Mouse (Mus musculus) limb, embryonic 13.5 days (tissue): ENCODE measurements around the gene Nfib. TPM values are rescaled to one million over a fixed set of nuclear protein-coding genes. Genes with fewer than 3 reads are reported as not detected.

Experiments used
- ATAC-seq: fragments of 200-750 bp; cut with Nextera tagmentation; 2 replicates; pipeline ENCODE4 v1.8.0; 2017; ENCODE audit warnings: low read depth, moderate number of reproducible peaks, moderate TSS enrichment; ENCODE audit not compliant: low FRiP score
- H3K27ac ChIP-seq: fragments of 300-500 bp; sonication (generic); 2 replicates; pipeline ENCODE4 v1.5.1; 2015; ENCODE audit warnings: inconsistent platforms, mild to moderate bottlenecking, moderate library complexity
- H3K27me3 ChIP-seq: fragments of 300-500 bp; sonication (generic); 2 replicates; pipeline ENCODE4 v1.6.1; 2015; ENCODE audit warnings: mild to moderate bottlenecking, inconsistent platforms
- H3K36me3 ChIP-seq: fragments of 300-500 bp; sonication (generic); 2 replicates; pipeline ENCODE4 v1.6.1; 2015; ENCODE audit warnings: inconsistent platforms, mild to moderate bottlenecking, moderate library complexity
- H3K4me1 ChIP-seq: fragments of 300-500 bp; sonication (generic); 2 replicates; pipeline ENCODE4 v1.6.1; 2015; ENCODE audit warnings: inconsistent platforms
- H3K4me2 ChIP-seq: fragments of 300-500 bp; sonication (generic); replicated peaks from 2 replicates; pipeline ENCODE4 v1.6.1; 2015; ENCODE audit warnings: inconsistent platforms, mild to moderate bottlenecking, moderate library complexity
- H3K4me3 ChIP-seq: fragments of 300-500 bp; sonication (generic); 2 replicates; pipeline ENCODE4 v1.5.1; 2015; ENCODE audit warnings: moderate library complexity, mild to moderate bottlenecking, inconsistent platforms
- H3K9ac ChIP-seq: fragments of 300-500 bp; sonication (generic); 2 replicates; pipeline ENCODE4 v1.6.1; 2015; ENCODE audit warnings: mild to moderate bottlenecking, inconsistent platforms
- H3K9me3 ChIP-seq: fragments of 300-500 bp; sonication (generic); 2 replicates; pipeline ENCODE4 v1.6.1; 2016; ENCODE audit warnings: inconsistent platforms
- WGBS: fragments of 180-500 bp; shearing (Covaris S2); methylation state at CpG from one replicate; pipeline ENCODE4 v1.1.7; 2015; 5-methylcytosine and 5-hydroxymethylcytosine counted together
- polyA plus RNA-seq: library from polyadenylated mRNA; unstranded; fragments of >200 nt; fragmentation: Nextera tagmentation; extraction: Ambion mirVana; gene quantifications from 2 replicates; pipeline ENCODE4 v1.2.1, GENCODE M21; 2015

Nfib gene
- polyA plus RNA-seq, 1 experiment from 2014 or later, result 121 TPM

DNA sequence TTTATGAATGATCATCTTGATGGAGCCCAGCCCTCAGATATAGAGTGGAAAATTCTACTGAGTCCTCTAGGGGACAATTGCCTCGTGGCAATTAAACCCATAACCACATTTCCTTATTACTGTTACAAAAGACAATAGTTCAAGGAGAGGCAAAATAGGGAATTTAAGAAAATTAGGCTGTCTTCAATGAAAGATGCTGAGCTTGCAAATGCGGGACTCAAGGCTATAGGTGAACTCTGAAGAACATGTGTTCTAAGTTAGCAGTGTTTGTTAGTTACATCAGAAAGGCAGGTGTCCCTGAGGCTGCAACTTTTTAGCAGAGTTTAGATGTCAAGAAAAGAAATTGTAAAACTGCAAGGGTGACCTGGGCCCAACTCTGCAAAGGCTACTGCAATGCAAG, 307.3 kb downstream of the Nfib start:
- Histone ChIP-seq H3K4me1 (peaks cover 53% of the 10 kb centered on the region), H3K27me3 (no peaks in the 10 kb centered on the region), H3K4me2 (no peak overlapping the region), H3K9ac (no peak overlapping the region), H3K9me3 (no peaks in the 10 kb centered on the region), H3K36me3 (peaks cover 4% of the 10 kb centered on the region; the same call in 1 of the 2 replicates), H3K27ac (no peak overlapping the region), H3K4me3 (no peak overlapping the region)
- 55% methylated on average over 2 of the region's 2 CpGs for WGBS
- ATAC-seq, result no peak

- Histone ChIP-seq H3K27me3 (no peaks in the 10 kb centered on the region), H3K27ac (no peak overlapping the region), H3K4me2 (no peak overlapping the region), H3K9ac (no peak overlapping the region), H3K36me3 (peaks cover 4% of the 10 kb centered on the region; the same call in 1 of the 2 replicates), H3K9me3 (no peaks in the 10 kb centered on the region), H3K4me1 (peaks cover 52% of the 10 kb centered on the region), H3K4me3 (no peak overlapping the region)
- 86% methylated on average over 2 of the region's 2 CpGs for WGBS
- ATAC-seq, result no peak
These were observed 308.7 kb downstream of the Nfib start for GRCm38 (mm10) chr4:82396805-82397204.

DNA sequence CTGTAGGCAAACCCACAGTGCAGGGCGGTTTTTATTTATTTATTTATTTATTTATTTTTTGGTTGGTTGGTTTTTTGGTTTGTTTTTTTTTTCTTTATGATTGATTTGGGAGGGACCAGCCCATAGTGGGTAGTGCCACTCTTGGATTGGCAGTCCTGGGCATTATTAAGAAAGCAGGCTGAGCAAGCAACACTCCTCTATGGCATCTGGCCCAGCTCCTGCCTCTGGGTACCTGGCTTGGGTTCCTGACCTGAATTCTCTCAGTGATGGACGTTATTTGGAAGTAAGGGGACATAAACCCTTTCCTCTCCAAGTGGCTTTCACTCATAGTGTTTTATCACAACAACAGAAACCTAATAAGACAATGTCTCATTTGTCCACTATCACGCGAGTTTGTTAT, 309.5 kb downstream of the Nfib start:
- H3K4me3 ChIP-seq, result no peak overlapping the region
- peaks cover 4% of the 10 kb centered on the region; the same call in 1 of the 2 replicates for H3K36me3 ChIP-seq
- no peaks in the 10 kb centered on the region for H3K27me3 ChIP-seq
- 81% methylated on average over 4 of the region's 4 CpGs for WGBS
- peaks cover 52% of the 10 kb centered on the region for H3K4me1 ChIP-seq
- H3K9ac ChIP-seq, result no peak overlapping the region
- ATAC-seq, result no peak
- H3K9me3 ChIP-seq, result no peaks in the 10 kb centered on the region
- no peak overlapping the region for H3K4me2 ChIP-seq
- no peak overlapping the region for H3K27ac ChIP-seq

DNA sequence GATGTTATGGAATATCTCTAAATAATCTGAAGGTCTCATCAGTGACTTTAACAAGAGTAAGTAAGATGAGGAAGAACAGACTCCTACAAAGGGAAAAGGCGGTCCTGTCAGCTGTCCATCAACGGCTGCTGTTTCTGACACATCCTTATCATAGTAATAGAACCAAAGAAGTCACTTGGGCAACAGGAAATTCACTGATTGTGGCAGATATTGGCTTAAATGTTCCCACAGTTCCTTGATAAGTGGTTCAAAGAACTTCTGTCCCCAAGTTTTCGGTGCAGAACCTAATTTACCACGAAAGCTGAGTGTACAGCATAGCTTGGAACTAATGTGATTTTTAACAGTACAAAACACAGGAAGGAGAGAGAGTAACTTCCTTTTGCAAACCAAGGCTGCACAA, 311.2 kb downstream of the Nfib start:
- peaks cover 45% of the 10 kb centered on the region for H3K4me1 ChIP-seq
- H3K4me2 ChIP-seq, result no peak overlapping the region
- H3K9me3 ChIP-seq, result no peaks in the 10 kb centered on the region
- H3K9ac ChIP-seq, result no peak overlapping the region
- H3K36me3 ChIP-seq, result peaks cover 9% of the 10 kb centered on the region
- H3K27ac ChIP-seq, result no peak overlapping the region
- WGBS, result 85% methylated on average over 4 of the region's 4 CpGs
- H3K27me3 ChIP-seq, result no peaks in the 10 kb centered on the region
- no peak for ATAC-seq
- no peak overlapping the region for H3K4me3 ChIP-seq

DNA sequence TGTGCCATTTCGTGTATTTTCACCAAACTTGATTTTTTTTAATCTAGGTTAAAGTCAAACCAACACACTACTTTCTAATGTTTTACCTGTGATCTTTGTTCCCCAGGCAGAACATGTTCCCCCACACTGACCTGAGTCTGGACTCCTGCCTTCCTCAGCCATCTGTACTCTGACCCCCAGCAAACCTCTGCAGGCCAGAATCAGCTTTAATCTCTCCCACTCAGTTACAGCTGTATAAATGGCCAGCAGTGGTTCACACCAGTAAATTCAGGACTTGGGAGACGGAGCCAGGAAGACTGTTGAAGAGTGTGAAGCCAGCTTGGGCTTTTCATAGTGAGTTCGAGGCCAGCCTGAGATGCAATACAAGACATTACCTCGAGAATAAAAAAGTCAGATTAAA, 312.5 kb downstream of the Nfib start:
- no peak overlapping the region for H3K4me2 ChIP-seq
- no peaks in the 10 kb centered on the region for H3K9me3 ChIP-seq
- H3K27ac ChIP-seq, result no peak overlapping the region
- ATAC-seq, result no peak
- no peak overlapping the region for H3K9ac ChIP-seq
- H3K4me1 ChIP-seq, result peaks cover 35% of the 10 kb centered on the region
- H3K36me3 ChIP-seq, result peaks cover 11% of the 10 kb centered on the region; the same call in 1 of the 2 replicates
- H3K4me3 ChIP-seq, result no peak overlapping the region
- H3K27me3 ChIP-seq, result no peaks in the 10 kb centered on the region
- 59% methylated on average over 4 of the region's 4 CpGs for WGBS

GRCm38 (mm10) chr4:82392496-82392895, 313.1 kb downstream of the Nfib start:
- Histone ChIP-seq H3K4me3 (no peak overlapping the region), H3K27me3 (no peaks in the 10 kb centered on the region), H3K9me3 (no peaks in the 10 kb centered on the region), H3K4me2 (no peak overlapping the region), H3K36me3 (peaks cover 11% of the 10 kb centered on the region; the same call in 1 of the 2 replicates), H3K27ac (no peak overlapping the region), H3K9ac (no peak overlapping the region), H3K4me1 (peaks cover 36% of the 10 kb centered on the region)
- 54% methylated on average over 9 of the region's 9 CpGs for WGBS
- ATAC-seq, result no peak

DNA sequence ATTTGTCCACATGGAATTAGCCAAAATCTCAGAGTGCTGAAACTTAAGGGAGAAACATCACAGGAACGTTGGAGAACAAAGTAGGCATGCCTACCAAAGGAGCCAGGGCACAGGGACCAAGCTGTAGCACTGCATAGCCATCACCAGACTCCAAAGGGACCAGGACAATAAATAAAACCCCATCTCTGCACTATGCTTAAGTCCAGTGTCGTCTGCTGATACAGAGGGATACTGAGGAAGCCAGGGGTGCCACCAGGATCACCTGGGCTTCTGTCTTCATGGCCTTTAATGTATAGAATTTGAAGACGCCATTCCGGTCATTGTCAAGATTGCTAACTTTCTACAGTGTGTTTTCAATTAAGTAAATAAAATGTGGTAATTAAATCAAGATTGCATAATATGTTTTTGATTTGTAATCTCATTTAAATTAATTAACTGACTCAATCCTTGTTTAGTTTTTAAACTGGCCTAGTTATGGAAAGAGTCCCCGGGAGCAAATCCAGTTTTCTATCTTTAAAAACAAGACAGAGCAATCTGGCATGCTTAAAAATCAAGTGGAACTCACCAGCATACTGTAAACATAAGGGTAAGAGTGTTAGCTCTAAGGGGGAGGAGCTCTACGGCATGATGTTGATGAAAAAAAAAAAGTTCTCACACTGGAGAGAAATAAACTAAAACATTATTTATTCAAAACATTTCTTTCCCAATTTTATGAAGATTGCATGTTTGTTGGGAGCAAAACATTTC, 313.7 kb downstream of the Nfib start:
- Histone ChIP-seq H3K4me2 (no peak overlapping the region), H3K9me3 (no peaks in the 10 kb centered on the region), H3K27me3 (no peaks in the 10 kb centered on the region), H3K36me3 (peaks cover 11% of the 10 kb centered on the region; the same call in 1 of the 2 replicates), H3K27ac (no peak overlapping the region), H3K4me3 (no peak overlapping the region), H3K4me1 (peaks cover 42% of the 10 kb centered on the region), H3K9ac (no peak overlapping the region)
- 45% methylated on average over 6 of the region's 6 CpGs for WGBS
- ATAC-seq, result no peak

DNA sequence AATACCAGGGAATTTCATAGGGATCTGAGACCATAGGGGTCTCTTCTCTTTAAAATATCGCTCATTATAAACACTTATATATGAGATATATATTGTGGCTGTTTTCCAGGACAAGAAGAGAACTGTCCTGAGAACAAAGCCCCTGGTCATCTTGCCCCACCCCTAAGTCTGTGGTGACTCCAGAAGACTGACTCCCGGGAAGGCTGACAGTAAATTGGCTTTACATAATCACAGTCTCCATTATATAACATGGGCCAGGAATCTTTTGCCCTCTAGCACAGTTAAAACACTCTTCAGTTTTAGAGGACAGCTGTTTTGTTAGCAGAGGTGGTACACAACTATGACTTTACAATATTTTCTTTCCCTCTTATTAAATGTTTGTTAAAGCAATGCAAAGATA, 315.0 kb downstream of the Nfib start:
- Histone ChIP-seq H3K4me3 (no peak overlapping the region), H3K9ac (no peak overlapping the region), H3K4me1 (peaks cover 50% of the 10 kb centered on the region), H3K27ac (no peak overlapping the region), H3K27me3 (no peaks in the 10 kb centered on the region), H3K36me3 (peaks cover 11% of the 10 kb centered on the region; the same call in 1 of the 2 replicates), H3K9me3 (no peaks in the 10 kb centered on the region), H3K4me2 (no peak overlapping the region)
- WGBS, result 53% methylated on average over 2 of the region's 2 CpGs
- ATAC-seq, result no peak

DNA sequence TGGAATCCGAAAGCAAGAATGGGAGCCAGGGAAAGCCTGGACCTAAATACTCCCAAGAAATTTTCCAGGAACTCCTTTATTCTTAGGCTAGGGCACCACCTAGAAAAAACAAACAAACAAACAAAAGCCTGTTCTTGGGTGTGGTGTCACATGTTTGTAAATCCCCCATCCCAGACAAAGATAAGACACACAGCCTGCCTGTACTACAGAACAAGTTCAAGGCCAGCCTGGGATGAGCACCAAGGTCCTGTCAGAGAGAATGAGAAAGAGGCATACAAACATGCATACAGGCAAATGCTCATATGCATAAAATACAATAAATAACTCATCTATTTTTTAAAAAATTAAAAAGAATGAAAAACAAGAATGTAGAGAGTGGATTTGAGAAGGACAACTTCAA, 315.7 kb downstream of the Nfib start:
- 94% methylated on average over 1 of the region's 1 CpGs for WGBS
- Histone ChIP-seq H3K4me3 (no peak overlapping the region), H3K27me3 (no peaks in the 10 kb centered on the region), H3K9me3 (no peaks in the 10 kb centered on the region), H3K4me2 (no peak overlapping the region), H3K4me1 (peaks cover 57% of the 10 kb centered on the region), H3K9ac (no peak overlapping the region), H3K36me3 (peaks cover 11% of the 10 kb centered on the region; the same call in 1 of the 2 replicates), H3K27ac (no peak overlapping the region)
- no peak for ATAC-seq

- Histone ChIP-seq H3K9me3 (no peaks in the 10 kb centered on the region), H3K27ac (no peak overlapping the region), H3K4me1 (peaks cover 60% of the 10 kb centered on the region), H3K36me3 (peaks cover 11% of the 10 kb centered on the region; the same call in 1 of the 2 replicates), H3K27me3 (no peaks in the 10 kb centered on the region), H3K4me2 (no peak overlapping the region), H3K4me3 (no peak overlapping the region), H3K9ac (no peak overlapping the region)
- no peak for ATAC-seq
- WGBS, result 80% methylated on average over 4 of the region's 4 CpGs
These were observed 317.9 kb downstream of the Nfib start for GRCm38 (mm10) chr4:82387620-82388019.

DNA sequence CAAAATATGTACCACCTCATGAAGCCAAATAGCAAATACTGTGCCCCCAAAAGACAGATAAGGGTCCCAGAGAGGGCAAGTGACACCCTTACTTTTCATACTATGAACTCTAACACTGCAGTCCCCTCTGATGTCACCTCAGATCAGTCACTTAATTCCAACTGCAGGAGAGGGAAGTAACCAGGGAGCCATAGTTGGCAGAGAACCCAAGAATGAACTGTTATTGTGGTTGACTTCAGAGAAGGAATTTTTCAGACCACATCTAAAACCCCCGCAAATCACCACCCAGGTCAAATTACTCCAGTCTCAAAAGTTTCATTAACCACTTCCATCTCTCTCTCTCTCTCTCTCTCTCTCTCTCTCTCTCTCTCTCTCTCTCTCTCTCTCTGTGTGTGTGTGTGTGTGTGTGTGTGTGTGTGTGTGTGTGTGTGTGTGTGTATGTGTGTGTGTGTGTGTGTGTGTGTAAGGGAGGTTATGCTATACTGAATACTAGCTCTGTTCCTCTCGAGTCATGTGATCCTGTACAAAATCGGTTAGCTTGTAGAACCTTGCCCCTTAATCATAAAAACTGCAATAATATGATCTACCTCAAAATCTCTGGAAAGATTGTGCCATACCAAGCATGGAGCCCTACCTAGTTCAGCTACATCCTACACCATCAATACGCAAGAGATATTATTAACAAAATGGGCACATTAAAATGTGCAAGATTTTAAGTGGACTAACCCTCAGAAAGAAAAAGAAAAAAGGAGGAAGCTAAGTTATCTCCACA, 319.1 kb downstream of the Nfib start:
- Histone ChIP-seq H3K9ac (no peak overlapping the region), H3K9me3 (no peaks in the 10 kb centered on the region), H3K4me2 (no peak overlapping the region), H3K27me3 (no peaks in the 10 kb centered on the region), H3K27ac (no peak overlapping the region), H3K36me3 (peaks cover 13% of the 10 kb centered on the region; the same call in 1 of the 2 replicates), H3K4me1 (peaks cover 48% of the 10 kb centered on the region), H3K4me3 (no peak overlapping the region)
- ATAC-seq, result no peak
- WGBS, result 52% methylated on average over 4 of the region's 4 CpGs

DNA sequence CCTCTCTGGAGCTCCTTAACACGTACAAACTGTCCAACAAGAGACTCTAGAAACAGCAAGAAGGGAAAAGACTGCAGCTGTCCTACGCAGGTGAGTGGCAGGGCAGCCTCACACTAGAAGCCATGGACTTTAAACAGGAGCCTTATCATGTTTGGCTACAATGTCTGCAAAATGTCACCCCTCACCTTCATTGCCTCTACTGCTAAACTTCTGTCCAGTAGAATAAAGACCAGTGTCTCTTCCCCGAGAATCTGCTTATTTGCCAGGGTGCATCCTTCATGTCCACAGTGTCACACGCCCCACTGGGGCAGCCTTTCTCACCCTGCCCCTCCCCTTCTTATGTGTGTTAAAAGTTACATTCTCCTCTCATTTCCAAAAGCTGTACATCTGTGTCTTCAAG, 319.9 kb downstream of the Nfib start:
- Histone ChIP-seq H3K4me1 (peaks cover 40% of the 10 kb centered on the region), H3K9me3 (no peaks in the 10 kb centered on the region), H3K4me3 (no peak overlapping the region), H3K36me3 (peaks cover 18% of the 10 kb centered on the region), H3K27me3 (no peaks in the 10 kb centered on the region), H3K27ac (no peak overlapping the region), H3K4me2 (no peak overlapping the region), H3K9ac (no peak overlapping the region)
- no peak for ATAC-seq
- WGBS, result 78% methylated on average over 4 of the region's 4 CpGs
